Mouse (Mus musculus) lung, postnatal 0 days (tissue): Measurements from ENCODE around the gene Ccdc151. TPM values are rescaled to one million over a fixed set of nuclear protein-coding genes. Genes with fewer than 3 reads are reported as not detected.

Experiments used
- ATAC-seq: fragments of 200-750 bp; cut with Nextera tagmentation; 2 replicates; pipeline ENCODE4 v1.8.0; 2017; ENCODE audit warnings: moderate library complexity
- DNase-seq: peaks from one replicate; pipeline ENCODE4 v3.0.0-alpha.2; 2016; ENCODE audit warnings: low spot score
- H3K27ac ChIP-seq: fragments of 300-500 bp; sonication (generic); 2 replicates; pipeline ENCODE4 v1.5.1; 2014; ENCODE audit warnings: antibody characterized with exemption, mild to moderate bottlenecking, low read length, mixed read lengths
- H3K27me3 ChIP-seq: fragments of 300-500 bp; sonication (generic); replicated peaks from 2 replicates; pipeline ENCODE4 v1.6.1; 2014; ENCODE audit warnings: low read length, mixed read lengths; ENCODE audit not compliant: insufficient read depth
- H3K36me3 ChIP-seq: fragments of 300-500 bp; sonication (generic); 2 replicates; pipeline ENCODE4 v1.6.1; 2014; ENCODE audit warnings: low read length, mixed read lengths; ENCODE audit not compliant: insufficient read depth
- H3K4me1 ChIP-seq: fragments of 300-500 bp; sonication (generic); 2 replicates; pipeline ENCODE4 v1.6.1; 2014; ENCODE audit warnings: antibody characterized with exemption, low read depth, low read length, mixed read lengths; ENCODE audit not compliant: insufficient read depth
- H3K4me2 ChIP-seq: fragments of 300-500 bp; sonication (generic); replicated peaks from 2 replicates; pipeline ENCODE4 v1.6.1; 2014; ENCODE audit warnings: low read depth, mild to moderate bottlenecking, low read length, moderate library complexity, mixed read lengths
- H3K4me3 ChIP-seq: fragments of 300-500 bp; sonication (generic); 2 replicates; pipeline ENCODE4 v1.5.1; 2014; ENCODE audit warnings: low read depth, low read length
- H3K9ac ChIP-seq: fragments of 300-500 bp; sonication (generic); replicated peaks from 2 replicates; pipeline ENCODE4 v1.6.1; 2014; ENCODE audit warnings: low read depth, mild to moderate bottlenecking
- H3K9me3 ChIP-seq: fragments of 300-500 bp; sonication (generic); 2 replicates; pipeline ENCODE4 v1.6.1; 2016; ENCODE audit warnings: low read length, mixed read lengths
- CTCF ChIP-seq: IDR thresholded peaks from 2 replicates; pipeline ENCODE4 v1.5.1; 2016; ENCODE audit warnings: antibody characterized with exemption, mild to moderate bottlenecking
- EP300 ChIP-seq: IDR thresholded peaks from 2 replicates; pipeline ENCODE4 v1.6.1; 2016; ENCODE audit warnings: antibody characterized with exemption, mild to moderate bottlenecking, control low read depth
- WGBS: fragments of 180-500 bp; shearing (Covaris S2); extraction: QIAGEN DNeasy Blood & Tissue Kit; methylation state at CpG from one replicate; pipeline ENCODE4 v1.1.7; 2014; 5-methylcytosine and 5-hydroxymethylcytosine counted together
- polyA plus RNA-seq: library from polyadenylated mRNA; unstranded; fragments of >200 nt; fragmentation: Nextera tagmentation; extraction: Ambion mirVana; gene quantifications from 2 replicates; pipeline ENCODE4 v1.2.1, GENCODE M21; 2015

The Ccdc151 gene
- polyA plus RNA-seq, 1 experiment from 2014 or later: 5.3 TPM

- peaks cover 41% of the 10 kb centered on the region for H3K27me3 ChIP-seq
- 66% methylated on average over 11 of the region's 11 CpGs for WGBS
Measured at GRCm38 (mm10) chr9:22049315-22049714, 46.9 kb upstream of the Ccdc151 start.

DNA sequence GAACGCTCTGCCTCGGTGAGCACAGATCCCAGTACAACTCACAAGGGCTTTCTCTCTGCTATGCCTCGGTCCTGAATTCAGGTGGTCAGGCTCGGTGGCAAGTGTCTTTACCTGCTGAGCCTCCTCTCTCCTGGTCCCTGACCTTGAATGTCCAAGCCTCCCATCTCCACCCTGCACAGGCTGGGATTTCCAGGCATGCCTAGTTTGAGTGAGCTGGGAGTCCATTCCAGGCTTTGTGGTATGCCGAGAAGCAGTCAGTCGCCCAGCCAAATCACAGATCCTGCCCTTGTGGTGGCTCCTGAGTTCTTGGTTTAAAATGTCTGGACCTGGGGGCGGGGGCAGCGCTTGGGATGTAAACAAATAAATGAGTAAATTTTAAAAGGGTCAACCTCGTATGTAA is 44.9 kb upstream of the Ccdc151 start:
- Histone ChIP-seq H3K27ac (no peak overlapping the region), H3K4me1 (0 out of 2 replicates have a peak, but pooled peaks cover 3% of the 10 kb centered on the region), H3K27me3 (peaks cover 28% of the 10 kb centered on the region), H3K36me3 (no peaks in the 10 kb centered on the region), H3K9me3 (no peaks in the 10 kb centered on the region), H3K9ac (no peak overlapping the region), H3K4me3 (no peak overlapping the region), H3K4me2 (no peak overlapping the region)
- ATAC-seq (no peak), DNase-seq (no peak)
- WGBS: 49% methylated on average over 9 of the region's 9 CpGs
- TF ChIP-seq EP300: no peak
- TF ChIP-seq CTCF: no peak

More at GRCm38 (mm10) chr9:22049315-22049714, 46.9 kb upstream of the Ccdc151 start:
- H3K4me3 ChIP-seq: no peak overlapping the region
- 0 out of 2 replicates have a peak, but pooled peaks cover 3% of the 10 kb centered on the region for H3K4me1 ChIP-seq
- no peak overlapping the region for H3K9ac ChIP-seq
- H3K27ac ChIP-seq: no peak overlapping the region
- DNase-seq (no peak), ATAC-seq (no peak)
- no peak for TF ChIP-seq EP300
- no peak for TF ChIP-seq CTCF
- no peaks in the 10 kb centered on the region for H3K36me3 ChIP-seq
- no peak overlapping the region for H3K4me2 ChIP-seq
- no peaks in the 10 kb centered on the region for H3K9me3 ChIP-seq

GRCm38 (mm10) chr9:22041832-22042231 is 39.4 kb upstream of the Ccdc151 start:
- Histone ChIP-seq H3K36me3 (no peaks in the 10 kb centered on the region), H3K4me2 (no peak overlapping the region), H3K4me1 (no peaks in the 10 kb centered on the region), H3K9me3 (no peaks in the 10 kb centered on the region), H3K27ac (no peak overlapping the region), H3K4me3 (no peak overlapping the region), H3K9ac (no peak overlapping the region), H3K27me3 (no peaks in the 10 kb centered on the region)
- no peak for DNase-seq
- TF ChIP-seq CTCF (no peak), EP300 (no peak)
- 47% methylated on average over 2 of the region's 2 CpGs for WGBS
- ATAC-seq: no peak

GRCm38 (mm10) chr9:22037826-22038225 is 35.4 kb upstream of the Ccdc151 start:
- DNase-seq (no peak), ATAC-seq (no peak)
- H3K4me3 ChIP-seq: no peak overlapping the region
- TF ChIP-seq EP300 (no peak), CTCF (no peak)
- H3K9ac ChIP-seq: no peak overlapping the region
- H3K36me3 ChIP-seq: no peaks in the 10 kb centered on the region
- WGBS: 43% methylated on average over 10 of the region's 10 CpGs
- no peak overlapping the region for H3K27ac ChIP-seq
- no peaks in the 10 kb centered on the region for H3K27me3 ChIP-seq
- H3K9me3 ChIP-seq: no peaks in the 10 kb centered on the region
- no peak overlapping the region for H3K4me2 ChIP-seq
- H3K4me1 ChIP-seq: no peaks in the 10 kb centered on the region

GRCm38 (mm10) chr9:22035300-22036044 is 33.0 kb upstream of the Ccdc151 start:
- Histone ChIP-seq H3K36me3 (no peaks in the 10 kb centered on the region), H3K4me3 (no peak overlapping the region), H3K4me1 (no peaks in the 10 kb centered on the region), H3K9ac (no peak overlapping the region), H3K27me3 (no peaks in the 10 kb centered on the region), H3K9me3 (no peaks in the 10 kb centered on the region), H3K27ac (no peak overlapping the region), H3K4me2 (no peak overlapping the region)
- TF ChIP-seq CTCF (no peak), EP300 (no peak)
- WGBS: 57% methylated on average over 6 of the region's 6 CpGs
- DNase-seq (no peak), ATAC-seq (no peak)

DNA sequence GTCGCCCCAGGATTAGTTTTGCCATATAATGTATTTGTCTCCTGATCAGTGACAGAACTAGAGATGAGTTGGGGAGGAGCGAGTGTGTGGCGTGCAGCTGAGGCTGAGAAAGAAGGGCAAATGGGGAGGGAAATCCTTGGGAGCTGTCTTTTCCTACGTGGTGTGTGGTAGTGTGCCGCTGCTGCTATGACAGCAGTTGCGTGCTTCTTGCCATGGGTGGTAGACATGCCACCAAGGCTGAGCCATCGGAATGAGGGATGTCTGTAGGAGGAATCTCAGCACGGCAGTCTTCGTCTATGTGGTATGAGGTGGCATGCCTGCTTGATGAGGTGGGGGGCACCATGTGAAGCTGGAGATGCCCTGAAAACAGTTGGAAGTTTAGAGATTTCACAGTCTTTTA is 28.0 kb upstream of the Ccdc151 start:
- Histone ChIP-seq H3K4me2 (no peak overlapping the region), H3K9me3 (no peaks in the 10 kb centered on the region), H3K9ac (no peak overlapping the region), H3K4me3 (no peak overlapping the region), H3K27me3 (no peaks in the 10 kb centered on the region), H3K4me1 (no peaks in the 10 kb centered on the region), H3K27ac (no peak overlapping the region), H3K36me3 (no peaks in the 10 kb centered on the region)
- DNase-seq: no peak
- TF ChIP-seq CTCF: no peak
- TF ChIP-seq EP300: no peak
- WGBS: 86% methylated on average over 9 of the region's 9 CpGs
- no peak for ATAC-seq
